Mouse (Mus musculus) left cerebral cortex, adult 9 months (tissue): ENCODE results near the gene Mark4.

Source experiments
- DNase-seq, 2 experiments: peaks; one replicate each; pipeline ENCODE4 v3.0.0; 2022; ENCODE audit warnings: low spot score in 2 of 2

Gene Mark4

DNA sequence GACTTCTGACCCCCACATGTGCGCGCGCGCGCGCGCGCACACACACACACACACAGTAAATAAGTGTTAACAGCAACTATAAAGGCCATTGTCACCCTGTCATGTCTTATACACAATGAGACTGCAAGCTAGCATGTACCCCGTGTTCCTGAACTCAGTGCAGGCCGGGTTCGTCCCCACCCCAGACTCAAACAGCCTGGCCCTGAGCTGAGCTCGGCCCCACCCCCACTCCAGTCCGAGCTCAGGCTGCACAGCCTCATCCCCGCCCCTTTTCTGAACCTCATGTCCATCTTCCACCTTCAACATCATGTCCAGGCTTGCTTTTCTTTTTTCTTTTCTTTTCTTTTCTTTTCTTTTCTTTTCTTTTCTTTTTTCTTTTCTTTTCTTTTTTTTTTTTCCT, 11.7 kb upstream of the Mark4 start:
- DNase-seq, result no peak

DNA sequence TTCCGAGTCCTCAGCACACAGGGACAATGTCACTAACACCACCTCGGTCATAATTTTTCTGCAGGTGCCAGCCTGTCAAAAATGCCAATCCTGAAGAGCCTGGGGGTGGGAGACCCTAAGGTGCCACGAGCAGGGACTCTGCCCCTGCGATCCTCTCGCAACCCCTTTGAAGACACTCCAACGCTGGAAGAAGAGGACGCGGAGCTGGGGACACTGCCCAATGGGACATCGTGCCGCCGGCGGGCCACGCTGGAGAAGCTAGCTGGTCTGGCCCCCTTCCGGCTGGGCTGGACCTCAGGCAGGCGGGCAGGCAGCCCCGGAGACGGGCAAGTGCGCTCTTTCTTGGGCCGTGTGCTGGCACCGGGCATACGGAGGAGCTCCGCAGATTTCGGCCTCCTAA, 10.8 kb upstream of the Mark4 start:
- no peak for DNase-seq

DNA sequence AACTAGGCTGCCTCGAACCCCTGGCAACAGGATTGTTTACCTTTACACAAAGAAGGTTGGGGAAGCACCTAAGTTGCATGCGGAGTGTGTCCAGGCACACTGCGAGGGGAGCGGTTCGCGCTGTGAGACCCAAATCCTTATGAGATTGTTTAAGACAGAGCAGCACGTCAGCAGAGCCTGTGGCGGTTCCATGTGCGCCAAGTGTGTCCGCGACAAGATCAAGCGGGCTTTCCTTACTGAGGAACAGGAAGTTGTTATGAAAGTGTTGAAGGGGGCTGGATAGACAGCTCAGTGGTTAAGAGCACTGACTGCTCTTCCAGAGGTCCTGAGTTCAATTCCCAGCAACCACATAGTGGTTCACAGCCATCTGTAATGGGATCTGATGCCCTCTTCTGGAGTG, 9.7 kb upstream of the Mark4 start:
- DNase-seq, result no peak

DNA sequence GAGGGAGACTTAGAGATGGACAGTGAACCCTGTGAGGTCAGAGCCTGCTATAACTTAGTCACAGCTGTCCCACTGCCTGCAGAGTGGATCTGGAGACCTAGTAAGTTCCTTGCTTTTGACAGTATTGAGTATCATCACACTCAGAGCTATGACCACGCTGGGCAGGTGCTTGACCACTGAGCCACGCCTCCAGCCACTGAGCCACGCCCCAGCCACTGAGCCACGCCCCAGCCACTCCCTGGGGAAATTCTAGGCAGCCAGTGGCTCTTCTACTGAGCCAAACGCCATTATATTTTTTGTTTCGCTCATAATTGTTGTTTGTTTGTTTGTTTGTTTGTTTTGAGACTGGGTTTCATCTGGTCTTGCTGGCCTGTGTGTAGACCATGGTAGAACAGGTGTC, 9.0 kb upstream of the Mark4 start:
- no peak for DNase-seq

DNA sequence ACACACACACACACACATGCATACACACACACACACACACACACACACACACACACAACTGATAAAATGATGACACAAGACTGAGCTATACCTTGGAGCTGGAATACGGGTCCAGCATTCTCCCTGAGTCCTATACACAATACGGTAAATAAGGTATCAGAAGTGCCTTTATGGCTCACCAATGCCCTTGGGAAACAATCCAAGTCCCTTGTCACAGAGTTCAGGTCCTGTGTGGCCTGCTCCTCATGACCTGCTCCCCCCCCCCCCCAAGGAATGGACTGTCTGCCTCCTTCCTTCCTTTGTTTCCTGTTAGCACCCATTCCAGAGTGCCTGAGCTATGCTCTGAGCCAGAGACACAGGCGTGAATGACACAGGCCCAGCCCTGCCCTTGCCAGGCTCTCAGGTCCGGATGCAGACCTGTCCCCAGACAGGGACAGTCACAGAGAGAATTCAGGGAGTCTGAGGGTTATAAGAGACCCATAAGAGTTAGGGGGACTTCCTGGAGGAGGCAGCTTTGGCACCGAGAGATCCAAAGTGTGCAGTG, 8.1 kb upstream of the Mark4 start:
- DNase-seq, result no peak

DNA sequence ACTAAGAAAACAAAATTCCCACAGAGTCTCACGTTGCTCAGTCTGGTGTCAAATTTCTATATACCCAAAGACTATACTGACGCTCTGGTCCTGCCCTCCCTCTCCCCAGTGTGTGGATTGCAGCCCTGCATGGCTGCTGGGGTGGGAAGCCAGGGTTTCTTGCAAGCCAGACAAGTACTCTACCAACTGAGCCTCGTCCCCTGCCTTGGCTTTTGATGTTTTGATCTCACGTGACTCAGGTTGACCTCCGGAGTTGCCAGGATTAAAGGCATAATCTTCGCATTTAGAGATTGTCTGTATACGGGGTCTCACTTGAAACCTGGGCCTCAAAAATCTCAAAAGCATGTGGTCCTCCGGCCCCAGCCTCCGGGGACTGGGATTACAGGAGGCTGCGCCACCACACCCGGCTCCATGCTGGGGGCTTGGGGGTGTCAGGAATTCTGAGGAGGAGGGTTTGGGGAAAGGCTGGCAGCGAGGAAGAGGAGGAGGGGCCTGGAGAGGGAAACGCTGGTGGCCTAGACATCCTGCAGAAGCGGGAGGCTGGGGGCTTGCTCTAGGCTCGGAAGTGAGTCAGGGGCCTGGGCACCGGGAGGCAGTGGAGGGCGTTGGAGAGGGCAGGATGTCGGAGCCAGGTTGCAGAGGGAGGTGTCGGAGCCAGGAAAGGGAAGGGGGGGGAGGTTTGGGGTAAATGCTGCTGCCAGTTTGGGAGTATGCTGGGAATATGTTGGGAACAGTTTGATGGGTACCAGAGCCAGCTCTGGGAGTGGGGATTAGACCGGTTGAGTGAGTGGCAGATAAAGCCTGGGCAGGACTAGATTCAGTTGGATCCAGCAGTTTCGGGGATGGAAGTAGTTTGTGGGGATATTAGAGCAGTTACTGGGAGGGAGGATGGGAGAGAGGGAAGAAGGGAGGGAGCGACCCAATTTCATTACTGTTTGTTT, 6.0 kb upstream of the Mark4 start:
- no peak for DNase-seq

DNA sequence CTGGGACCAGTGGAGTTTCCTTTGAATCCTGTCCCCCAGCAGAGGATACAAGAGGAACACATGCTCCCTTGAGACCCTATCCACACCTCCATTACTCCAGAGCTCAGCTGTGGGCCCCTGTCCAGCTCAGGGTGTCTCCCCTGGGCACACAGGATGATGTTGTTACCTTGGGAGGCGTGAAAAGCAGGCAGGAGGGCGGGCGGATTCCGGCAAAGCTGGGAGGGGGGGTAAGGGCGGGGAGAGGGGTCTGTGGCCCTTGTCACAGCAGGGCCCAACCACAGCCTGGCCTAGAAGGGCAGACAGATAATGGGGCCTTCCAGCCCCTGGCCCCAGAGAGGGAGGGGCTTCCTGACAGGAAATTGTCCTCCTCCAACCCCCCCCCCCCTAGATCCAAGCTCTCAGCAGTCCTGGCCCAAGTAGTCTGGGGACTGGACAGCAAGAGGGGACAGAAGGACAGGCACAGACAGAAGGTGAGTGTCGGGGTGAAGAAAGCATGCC, 4.3 kb upstream of the Mark4 start, which contains the start of gene Exoc3l2:
TSS of gene Exoc3l2 (plus strand) at position 448 of the 498 bp plus-strand sequence.
- DNase-seq, result no peak

DNA sequence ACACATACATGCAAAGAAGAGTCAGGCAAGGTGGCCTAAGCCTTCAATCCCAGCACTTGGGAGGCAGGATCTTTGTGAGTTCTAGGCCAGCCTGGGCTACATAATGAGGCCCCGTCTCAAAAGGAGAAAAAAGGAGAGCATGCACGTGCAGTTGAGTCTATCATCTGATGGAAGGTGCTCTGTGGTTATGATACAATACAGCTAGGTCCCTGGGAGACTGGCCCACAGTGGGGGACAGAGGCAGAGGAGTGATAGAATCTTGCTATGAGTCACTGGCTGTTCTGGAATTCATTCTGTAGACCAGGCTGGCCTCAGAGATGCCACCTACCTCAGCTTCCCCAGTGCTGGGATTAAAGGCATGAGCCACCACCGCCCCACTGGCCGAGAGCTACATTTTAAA, 3.8 kb upstream of the Mark4 start:
- DNase-seq, result no peak

DNA sequence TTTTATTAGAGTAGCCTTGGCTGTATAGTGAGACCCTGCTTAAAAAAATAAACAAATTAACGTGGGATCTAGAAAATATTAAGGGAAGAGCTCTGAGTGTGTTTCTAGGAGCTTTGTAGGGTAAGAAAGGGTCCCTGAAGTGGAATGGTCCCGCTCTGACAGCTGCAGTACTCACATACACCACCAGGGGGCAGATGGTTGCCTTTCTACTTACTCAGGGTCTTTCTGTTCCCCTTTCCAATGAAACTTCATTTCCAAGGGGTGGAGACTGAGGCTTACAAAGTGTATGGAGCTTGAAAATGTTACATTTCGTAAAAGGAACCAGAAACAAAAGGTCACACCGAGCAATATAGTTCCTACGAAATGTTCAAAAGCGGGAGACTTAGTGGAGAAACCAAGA, 2.9 kb upstream of the Mark4 start:
- DNase-seq, result peak in 1 of 2 experiments; percentile 82

DNA sequence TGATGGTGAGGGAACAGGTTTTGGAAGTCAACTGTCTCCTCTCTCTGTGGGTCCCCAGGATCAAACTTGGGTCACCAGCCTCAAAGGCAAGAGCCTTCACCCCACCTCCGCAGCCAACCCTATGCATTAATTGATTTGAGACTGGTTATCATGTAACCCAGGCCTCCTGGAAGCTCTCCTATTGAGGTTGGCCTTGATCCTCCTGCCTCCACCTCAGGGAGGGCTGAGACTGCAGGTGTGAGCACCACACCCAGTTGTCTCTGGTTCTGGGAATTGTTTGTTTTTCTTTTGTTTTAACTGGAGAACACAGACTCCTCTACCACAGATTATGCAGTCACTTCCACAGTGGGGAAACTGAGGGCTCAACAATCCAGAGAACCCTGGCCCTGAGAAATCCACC, 1.9 kb upstream of the Mark4 start:
- no peak for DNase-seq

DNA sequence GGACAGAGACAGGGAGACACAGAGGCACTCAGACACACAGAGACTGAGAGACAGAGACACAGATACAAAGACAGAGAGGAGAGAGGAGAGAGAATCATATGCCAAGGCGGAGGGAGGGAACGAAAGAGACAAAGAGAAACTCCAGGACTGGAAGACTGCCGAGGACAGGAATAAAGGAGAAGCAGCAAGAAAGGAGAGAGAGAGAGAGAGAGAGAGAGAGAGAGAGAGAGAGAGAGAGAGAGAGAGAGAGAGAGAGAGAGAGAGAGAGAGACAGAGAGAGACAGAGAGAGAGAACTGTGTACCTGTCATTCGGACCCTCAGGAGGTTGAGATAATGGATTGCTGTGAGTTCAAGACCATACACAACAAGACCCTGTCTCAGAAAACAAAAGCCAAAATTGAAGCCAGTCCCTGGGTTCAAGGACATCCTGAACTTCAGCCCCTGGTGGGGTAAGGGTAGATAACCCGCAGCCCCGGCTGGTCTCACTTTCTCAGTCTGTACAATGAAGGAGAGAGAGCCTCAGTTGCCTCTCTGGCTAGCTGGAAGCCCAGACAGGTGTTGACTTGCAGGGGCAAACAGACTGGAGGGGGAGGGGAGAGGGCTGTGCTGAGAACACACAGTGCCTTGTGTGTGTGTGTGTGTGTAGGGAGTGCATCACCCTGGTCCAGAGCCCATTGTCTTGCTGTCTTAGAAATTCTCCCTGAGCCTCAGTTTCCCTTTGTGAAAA, 686 bp upstream of the Mark4 start:
- no peak for DNase-seq

DNA sequence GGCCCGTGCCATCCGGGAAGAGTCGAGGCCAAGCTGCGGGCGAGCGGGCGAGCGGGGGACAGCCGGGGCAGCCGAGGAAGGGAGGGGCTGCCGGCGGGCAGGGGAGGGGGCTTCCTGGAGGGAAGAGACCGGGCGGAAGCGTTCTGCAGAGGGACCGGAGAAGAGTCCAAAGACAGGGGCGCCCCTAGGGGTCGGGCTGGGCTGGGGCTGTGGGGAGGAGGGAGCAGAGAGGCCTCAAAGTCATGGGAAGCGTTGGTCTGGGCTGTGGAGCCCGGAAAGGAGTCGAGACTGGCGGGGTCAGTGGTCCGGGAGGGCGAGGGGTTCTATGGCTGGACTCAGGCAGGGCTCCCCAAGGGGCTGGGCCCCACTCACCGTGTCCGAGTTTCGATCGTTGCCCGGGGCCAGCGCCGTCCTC, 542 bp downstream of the Mark4 start:
- no peak for DNase-seq

DNA sequence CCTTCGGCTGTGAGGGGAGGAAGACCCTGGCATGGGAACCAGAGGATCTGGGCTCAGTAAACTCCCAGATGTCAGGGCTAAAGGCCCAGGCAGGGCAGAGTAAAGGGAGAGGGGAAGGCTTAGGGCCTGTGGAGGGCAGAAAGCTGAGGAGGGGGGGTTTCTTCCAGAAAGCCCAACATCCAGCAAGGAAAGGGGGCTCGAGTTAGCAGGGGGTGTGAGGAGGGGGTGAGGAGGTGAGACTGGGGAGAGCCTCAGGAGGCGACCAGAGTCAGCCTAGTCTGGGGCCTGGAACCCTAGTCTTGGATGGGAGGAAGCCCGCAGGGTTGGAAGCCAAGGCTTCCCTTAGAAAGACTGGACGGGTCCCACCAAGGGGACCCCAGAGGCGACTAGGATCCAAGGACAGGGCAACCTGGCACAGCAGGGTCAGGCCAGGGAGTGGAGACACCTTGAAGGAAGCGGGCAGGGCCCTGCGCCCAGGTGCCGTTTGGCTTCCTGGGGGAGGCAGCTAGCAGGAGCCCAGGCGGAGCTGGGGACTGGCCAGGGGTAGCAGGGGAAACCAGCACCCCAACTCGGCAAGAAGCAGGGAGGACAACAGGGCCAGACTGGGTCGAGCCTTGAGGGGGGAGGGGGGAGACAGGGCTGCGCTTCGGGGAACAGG, 1.1 kb downstream of the Mark4 start:
- DNase-seq, result no peak

DNA sequence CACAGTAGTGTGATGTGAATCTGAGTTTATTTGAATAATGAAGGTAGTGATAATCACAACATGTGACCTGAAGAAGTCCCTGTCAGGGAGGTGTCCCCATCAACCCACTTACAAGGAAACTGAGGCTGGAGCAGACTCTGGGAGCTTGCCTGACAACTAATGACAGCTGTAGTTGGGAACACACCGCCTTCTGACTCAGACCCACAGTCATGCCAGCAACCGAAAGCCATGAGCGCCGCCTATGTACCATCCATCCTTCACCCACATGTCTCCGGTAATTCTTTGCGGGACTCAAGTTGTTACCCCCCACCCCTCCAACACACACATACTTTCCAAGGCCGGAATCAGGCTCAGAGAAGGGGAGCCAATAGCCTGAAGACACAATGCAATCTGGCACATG, 2.0 kb downstream of the Mark4 start:
- DNase-seq, result peak in 1 of 2 experiments; percentile 23

DNA sequence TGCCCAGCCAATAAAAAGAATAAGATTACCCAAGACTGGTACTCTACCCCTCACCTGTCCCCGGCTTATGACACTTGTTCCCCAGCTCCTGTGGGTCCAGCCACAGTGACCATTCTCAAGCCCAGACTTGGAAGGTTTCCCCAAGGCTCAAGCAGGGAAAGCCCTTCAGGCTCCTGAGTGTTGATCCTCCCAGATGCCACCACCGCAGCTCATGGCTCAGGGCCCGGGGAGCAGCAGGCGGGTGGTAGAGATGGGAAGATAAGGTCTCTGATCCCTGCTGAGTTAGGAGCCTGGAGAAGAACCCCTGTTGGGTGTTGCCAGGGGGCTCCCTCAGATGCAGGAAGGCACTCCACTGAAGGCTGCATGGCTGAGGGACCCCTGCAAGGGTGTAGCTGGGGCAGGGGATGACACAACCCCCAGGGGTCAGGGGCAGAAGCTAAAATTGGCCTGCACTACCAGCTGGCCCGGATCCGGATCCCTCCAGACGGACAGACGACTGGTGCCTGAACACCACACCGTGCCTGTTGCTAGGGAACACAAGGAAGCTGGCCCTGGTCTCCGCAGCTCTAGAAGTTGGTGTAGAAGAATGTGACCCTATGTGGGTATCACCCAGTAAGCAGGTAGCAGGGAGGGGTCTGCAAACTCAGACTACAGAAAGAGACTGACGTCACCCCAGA, 2.7 kb downstream of the Mark4 start:
- DNase-seq, result no peak

DNA sequence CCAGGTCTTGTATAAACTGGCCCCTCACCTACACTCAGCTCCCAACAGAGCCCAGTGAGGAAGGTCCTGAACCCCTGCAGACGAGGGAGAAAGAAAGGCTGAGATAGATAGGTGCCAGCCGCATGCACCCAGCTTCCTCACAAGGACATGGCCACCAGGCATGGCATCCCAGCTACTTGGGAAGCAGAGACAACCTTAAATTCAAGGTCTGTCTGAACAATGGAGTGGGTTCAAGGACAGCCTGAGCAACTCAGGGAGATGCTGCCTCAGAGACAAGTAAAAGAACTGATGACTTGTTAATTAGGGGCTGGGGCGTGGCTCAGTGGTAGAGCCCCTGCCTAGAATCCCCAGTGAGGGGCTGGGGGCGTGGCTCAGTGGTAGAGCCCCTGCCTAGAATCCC, 3.4 kb downstream of the Mark4 start:
- DNase-seq, result no peak

DNA sequence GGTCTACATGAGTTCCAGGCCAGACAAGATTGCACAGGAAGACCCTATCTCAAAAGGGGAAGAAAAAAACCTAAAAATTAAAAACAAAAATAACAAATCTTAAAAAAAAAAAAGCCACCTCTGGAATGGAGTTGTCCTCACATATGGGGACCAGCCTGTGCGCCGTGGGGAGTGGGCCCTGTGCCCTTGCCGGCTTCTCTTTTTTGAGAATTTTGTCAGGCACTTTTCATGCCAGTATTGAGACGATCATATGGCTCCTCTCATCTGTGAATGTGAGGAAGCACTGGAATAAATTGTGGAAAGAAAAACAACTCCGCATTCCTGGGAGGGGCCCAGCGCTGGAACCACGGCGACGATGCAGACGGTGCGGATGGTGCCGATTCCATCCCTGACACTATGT, 9.5 kb downstream of the Mark4 start:
- DNase-seq, result no peak

DNA sequence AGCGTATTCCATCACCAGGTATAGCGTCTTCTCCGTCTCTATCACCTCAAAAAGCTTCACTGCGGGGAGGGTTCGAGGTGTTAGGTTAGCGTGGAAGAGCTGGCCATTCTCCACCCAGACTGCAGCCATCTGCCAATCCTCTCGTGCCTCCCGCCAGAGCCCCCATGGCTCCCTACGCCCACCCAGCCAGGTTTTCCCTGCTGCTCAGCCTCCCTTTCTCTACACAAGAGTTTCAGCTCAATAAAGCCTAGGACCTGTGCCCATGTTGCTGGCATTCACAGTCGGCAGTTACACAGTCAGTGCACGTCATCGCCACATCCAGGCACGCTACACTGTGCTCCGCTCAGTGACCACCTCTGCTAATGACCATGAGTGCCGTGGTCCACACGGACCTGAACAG, 10.9 kb downstream of the Mark4 start:
- DNase-seq, result peak in 1 of 2 experiments; percentile 35

DNA sequence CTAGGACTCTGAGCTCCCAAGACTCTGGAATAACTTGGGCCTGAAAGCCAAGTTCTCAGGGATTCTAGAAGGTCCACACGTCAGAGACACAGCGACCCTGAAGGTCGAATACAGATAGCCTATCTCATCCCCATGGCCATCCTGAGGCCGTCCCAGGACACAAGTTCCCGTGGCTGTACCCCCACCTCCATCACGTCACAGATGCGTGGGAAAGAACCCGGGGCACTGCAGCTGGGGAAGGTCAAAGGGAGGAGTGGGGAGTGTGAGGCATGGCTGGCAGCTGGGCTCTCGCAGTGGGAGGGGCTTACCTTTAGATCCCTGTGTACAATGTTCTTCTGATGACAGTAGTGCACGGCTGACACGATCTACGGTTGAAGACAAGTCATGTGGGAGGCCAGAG, 13.8 kb downstream of the Mark4 start:
- no peak for DNase-seq

DNA sequence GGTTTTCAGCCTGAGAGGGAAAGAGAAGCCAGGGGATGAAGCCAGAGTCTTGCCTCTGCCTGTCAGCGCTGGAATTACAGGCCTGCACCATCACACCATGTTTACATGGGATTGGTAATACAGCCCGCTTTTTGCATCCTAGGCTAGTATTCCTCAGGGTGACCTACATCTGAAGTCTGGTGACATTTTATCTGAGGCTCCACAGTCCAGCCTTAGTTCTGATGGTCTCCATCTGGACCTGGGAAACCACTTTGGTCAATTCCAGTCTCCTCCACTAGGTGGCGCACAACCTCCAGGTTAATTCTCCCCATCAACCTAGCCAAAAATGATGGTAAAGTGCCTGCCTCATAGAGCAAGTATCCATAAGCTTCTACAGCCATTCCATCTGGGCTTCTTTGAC, 15.3 kb downstream of the Mark4 start:
- peak in 1 of 2 experiments; percentile 90 for DNase-seq

DNA sequence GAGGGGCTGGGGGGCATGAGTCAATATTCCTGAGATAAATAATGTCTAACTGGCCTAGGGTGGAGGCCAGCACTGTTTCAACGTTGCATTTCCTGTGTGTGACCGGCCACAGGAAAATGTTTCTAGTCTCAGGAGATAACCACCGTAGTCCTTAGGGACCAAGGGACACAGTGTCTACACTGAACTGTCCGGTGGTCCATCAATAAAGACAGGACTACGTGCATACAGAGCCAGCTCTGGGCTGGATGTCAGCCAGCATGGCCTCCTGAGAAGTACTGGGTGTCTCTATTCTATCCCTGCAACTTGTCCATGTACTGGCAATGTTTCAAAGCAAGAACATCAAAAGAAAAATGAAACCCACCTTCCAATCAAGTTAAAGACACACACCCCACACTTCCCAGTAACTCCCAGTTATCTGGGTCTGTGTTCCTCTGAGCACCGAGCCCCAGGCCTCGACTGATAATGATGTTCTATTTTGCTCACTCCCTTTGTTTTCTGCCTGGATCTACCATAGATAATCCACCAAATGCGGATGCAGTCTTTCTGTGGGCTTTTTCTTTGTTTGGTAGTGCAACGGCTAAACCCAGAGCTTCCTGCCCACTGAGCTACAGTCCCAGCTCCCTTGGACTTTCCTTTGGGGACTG, 17.1 kb downstream of the Mark4 start:
- DNase-seq, result no peak
